Mouse (Mus musculus) megakaryocyte, embryonic 14.5 days (primary cell): Measurements from ENCODE around the gene Gli2.

Experiments
- FLI1 ChIP-seq: IDR thresholded peaks from 2 replicates; pipeline ENCODE4 v1.6.1; 2012; ENCODE audit warnings: low read length, inconsistent platforms, mixed read lengths
- GATA1 ChIP-seq: IDR thresholded peaks from 3 replicates; pipeline ENCODE4 v1.6.1; 2012; ENCODE audit warnings: mixed read lengths, low read length, inconsistent platforms, borderline replicate concordance

GRCm38 (mm10) chr1:119020092-119020491 is 33.3 kb downstream of the Gli2 start:
- no peak for TF ChIP-seq GATA1
- TF ChIP-seq FLI1: no peak
